Mouse (Mus musculus): Measurements from ENCODE around the gene Pgm5. TPM values are rescaled to one million over a fixed set of nuclear protein-coding genes. Genes with fewer than 3 reads are reported as not detected.
"Not testable (repeated sequence)": the region's sequence is repeated elsewhere in the genome, so short reads cannot be mapped to it uniquely, and the experiment has no call there.

Gene Pgm5
- total and polyA plus RNA-seq, 2 experiments from 2014 or later, result 0.57 to 11.7 TPM

DNA sequence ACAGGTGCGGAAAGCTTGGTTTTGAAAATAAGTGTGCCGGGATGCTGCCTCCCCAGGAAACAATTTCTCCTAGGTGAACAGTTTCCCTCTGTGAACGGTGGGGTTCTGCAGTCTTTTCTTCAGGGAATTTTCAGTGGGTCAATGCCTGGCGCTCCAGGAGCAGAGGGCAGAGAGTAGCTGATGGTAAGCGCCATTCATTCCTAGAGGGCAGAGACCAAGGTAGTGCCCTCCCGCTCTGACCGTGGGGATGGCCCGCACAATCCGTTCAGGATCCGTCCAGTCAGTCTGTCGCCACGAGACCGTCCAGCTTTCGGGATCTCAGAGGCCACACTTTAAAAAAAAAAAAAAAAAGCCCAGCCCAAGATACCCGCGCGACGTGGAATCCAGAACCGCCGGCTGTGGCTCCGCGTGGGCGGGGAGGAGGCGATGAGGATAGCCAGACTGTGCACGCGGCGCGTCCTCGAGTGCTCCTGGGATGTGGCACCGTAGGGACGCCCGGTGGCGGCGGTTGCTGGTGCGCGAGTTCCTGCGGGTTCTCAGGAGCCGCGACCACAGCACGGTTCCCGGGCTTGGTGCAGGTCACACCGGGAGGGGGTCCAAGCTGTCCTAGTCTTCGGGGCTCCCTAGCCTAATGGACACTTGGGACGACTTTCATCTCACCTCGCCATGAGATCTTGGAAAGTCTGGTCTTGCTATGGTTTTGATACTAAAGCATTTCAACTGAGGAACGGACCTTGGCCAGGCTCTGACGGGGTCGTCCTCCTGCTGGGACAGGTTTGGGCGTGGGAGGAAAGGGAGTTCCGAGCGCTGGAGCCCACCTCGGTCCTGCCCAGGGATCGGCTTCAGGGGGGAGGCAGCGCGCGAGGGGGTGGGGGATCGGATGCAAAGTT, 35.6 kb upstream of the Pgm5 start:
- H3K27ac ChIP-seq (ENCODE audit: low read depth, low read length), result no peak overlapping the region
- H3K4me2 ChIP-seq (ENCODE audit: low read depth, low read length, poor library complexity, severe bottlenecking), result no peak overlapping the region
- 0 out of 2 replicates have a peak, but pooled peaks have one; percentile 22 for ATAC-seq (ENCODE audit: low FRiP score)
- no peak overlapping the region; the same call in 1 of the 2 replicates for H3K4me3 ChIP-seq (ENCODE audit: low read depth, low read length)
- no peaks in the 10 kb centered on the region for H3K9me3 ChIP-seq (ENCODE audit: low read length)
- 2% methylated on average over 53 of the region's 57 CpGs for WGBS
- H3K27me3 ChIP-seq (ENCODE audit: insufficient read depth, low read length), result peaks cover 55% of the 10 kb centered on the region
- peaks cover 10% of the 10 kb centered on the region; the same call in 1 of the 2 replicates for H3K4me1 ChIP-seq (ENCODE audit: insufficient read depth, low read length)
- no peaks in the 10 kb centered on the region for H3K36me3 ChIP-seq (ENCODE audit: insufficient read depth, low read length)
- H3K9ac ChIP-seq (replicated peaks; ENCODE audit: low read length, poor library complexity, severe bottlenecking), result no peak overlapping the region
- no peak for TF ChIP-seq CTCF (IDR thresholded peaks at IDR 0.05)
- no peak for DNase-seq (ENCODE audit: low spot score)

- H3K27me3 ChIP-seq (ENCODE audit: insufficient read depth, low read length), result peaks cover 48% of the 10 kb centered on the region
- no peak overlapping the region for H3K27ac ChIP-seq (ENCODE audit: low read depth, low read length)
- H3K4me2 ChIP-seq (ENCODE audit: low read depth, low read length, poor library complexity, severe bottlenecking), result no peak overlapping the region
- no peak overlapping the region for H3K4me3 ChIP-seq (ENCODE audit: low read depth, low read length)
- no peaks in the 10 kb centered on the region for H3K9me3 ChIP-seq (ENCODE audit: low read length)
- TF ChIP-seq CTCF (IDR thresholded peaks at IDR 0.05), result no peak
- WGBS, result 30% methylated on average over 4 of the region's 4 CpGs
- peaks cover 10% of the 10 kb centered on the region; the same call in 1 of the 2 replicates for H3K4me1 ChIP-seq (ENCODE audit: insufficient read depth, low read length)
- no peak overlapping the region for H3K9ac ChIP-seq (replicated peaks; ENCODE audit: low read length, poor library complexity, severe bottlenecking)
- ATAC-seq (ENCODE audit: low FRiP score) (no peak), DNase-seq (ENCODE audit: low spot score) (no peak)
- no peaks in the 10 kb centered on the region for H3K36me3 ChIP-seq (ENCODE audit: insufficient read depth, low read length)
Measured at GRCm38 (mm10) chr19:24896536-24896935, 34.9 kb upstream of the Pgm5 start.

DNA sequence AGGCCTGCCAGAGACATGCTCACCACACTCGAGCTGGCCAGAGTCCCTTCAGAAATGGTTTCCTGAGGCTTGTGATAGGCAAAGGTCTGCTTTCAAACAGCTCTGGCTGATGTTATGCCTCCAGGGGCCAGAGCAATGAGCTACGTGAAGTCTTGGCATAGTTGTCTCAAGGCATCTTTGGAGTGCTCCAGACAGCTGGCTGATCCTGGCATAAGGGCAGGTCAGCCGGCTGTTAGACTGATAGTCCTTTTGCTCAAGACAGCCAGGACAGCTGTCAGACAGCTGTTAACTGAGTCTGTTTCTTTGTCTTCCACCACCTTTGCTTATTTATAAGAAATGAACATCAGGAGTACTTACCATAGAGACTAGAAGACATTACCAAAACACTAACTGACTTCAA, 25.2 kb upstream of the Pgm5 start:
- no peaks in the 10 kb centered on the region for H3K9me3 ChIP-seq (ENCODE audit: low read length)
- ATAC-seq (ENCODE audit: low FRiP score) (no peak), DNase-seq (ENCODE audit: low spot score) (no peak)
- H3K27me3 ChIP-seq (ENCODE audit: insufficient read depth, low read length), result no peaks in the 10 kb centered on the region
- TF ChIP-seq CTCF (IDR thresholded peaks at IDR 0.05), result no peak
- H3K4me1 ChIP-seq (ENCODE audit: insufficient read depth, low read length), result no peaks in the 10 kb centered on the region; the same call in 1 of the 2 replicates
- no peak overlapping the region for H3K9ac ChIP-seq (replicated peaks; ENCODE audit: low read length, poor library complexity, severe bottlenecking)
- WGBS, result 84% methylated on average over 3 of the region's 3 CpGs
- H3K27ac ChIP-seq (ENCODE audit: low read depth, low read length), result no peak overlapping the region
- no peak overlapping the region for H3K4me2 ChIP-seq (ENCODE audit: low read depth, low read length, poor library complexity, severe bottlenecking)
- H3K4me3 ChIP-seq (ENCODE audit: low read depth, low read length), result no peak overlapping the region
- no peaks in the 10 kb centered on the region for H3K36me3 ChIP-seq (ENCODE audit: insufficient read depth, low read length)

- Histone ChIP-seq H3K27ac (ENCODE audit: low read depth, low read length) (no peak overlapping the region), H3K9me3 (ENCODE audit: low read length) (no peaks in the 10 kb centered on the region), H3K4me1 (ENCODE audit: insufficient read depth, low read length) (no peaks in the 10 kb centered on the region; the same call in 1 of the 2 replicates), H3K9ac (replicated peaks; ENCODE audit: low read length, poor library complexity, severe bottlenecking) (no peak overlapping the region), H3K4me3 (ENCODE audit: low read depth, low read length) (no peak overlapping the region), H3K4me2 (ENCODE audit: low read depth, low read length, poor library complexity, severe bottlenecking) (no peak overlapping the region), H3K27me3 (ENCODE audit: insufficient read depth, low read length) (no peaks in the 10 kb centered on the region), H3K36me3 (ENCODE audit: insufficient read depth, low read length) (no peaks in the 10 kb centered on the region)
- WGBS, result 7% methylated on average over 5 of the region's 5 CpGs
- ATAC-seq (ENCODE audit: low FRiP score) (no peak), DNase-seq (ENCODE audit: low spot score) (peak; percentile 72)
- TF ChIP-seq CTCF (IDR thresholded peaks at IDR 0.05), result peak; percentile 92
Measured at GRCm38 (mm10) chr19:24885504-24885903, 23.8 kb upstream of the Pgm5 start.

DNA sequence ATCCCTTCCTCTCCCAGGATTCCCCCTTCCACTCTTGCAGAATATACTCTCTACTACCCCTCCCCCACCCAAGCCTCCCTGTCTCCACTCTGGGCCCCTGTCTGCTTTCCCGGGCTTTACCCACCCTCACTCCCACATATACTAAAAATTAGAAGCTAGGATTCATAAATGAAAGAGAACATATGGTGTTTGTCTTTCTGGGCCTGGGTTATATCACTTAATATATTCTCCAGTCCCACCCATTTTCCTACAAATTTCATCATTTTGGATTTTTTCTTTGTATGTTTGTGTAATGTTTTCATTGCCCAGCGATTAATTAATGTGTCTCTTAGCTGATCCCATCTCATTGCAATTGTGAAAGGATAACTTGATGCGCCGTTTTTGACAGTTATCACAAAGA, 19.6 kb upstream of the Pgm5 start:
- DNase-seq (ENCODE audit: low spot score), result no peak
- Histone ChIP-seq H3K27ac (ENCODE audit: low read depth, low read length) (no peak overlapping the region), H3K9ac (replicated peaks; ENCODE audit: low read length, poor library complexity, severe bottlenecking) (no peak overlapping the region), H3K9me3 (ENCODE audit: low read length) (no peaks in the 10 kb centered on the region), H3K36me3 (ENCODE audit: insufficient read depth, low read length) (no peaks in the 10 kb centered on the region), H3K4me3 (ENCODE audit: low read depth, low read length) (no peak overlapping the region), H3K4me2 (ENCODE audit: low read depth, low read length, poor library complexity, severe bottlenecking) (no peak overlapping the region), H3K4me1 (ENCODE audit: insufficient read depth, low read length) (no peaks in the 10 kb centered on the region; the same call in 1 of the 2 replicates), H3K27me3 (ENCODE audit: insufficient read depth, low read length) (no peaks in the 10 kb centered on the region)
- no peak for TF ChIP-seq CTCF (IDR thresholded peaks at IDR 0.05)
- ATAC-seq (ENCODE audit: low FRiP score), result no peak
- WGBS, result 61% methylated on average over 4 of the region's 4 CpGs

DNA sequence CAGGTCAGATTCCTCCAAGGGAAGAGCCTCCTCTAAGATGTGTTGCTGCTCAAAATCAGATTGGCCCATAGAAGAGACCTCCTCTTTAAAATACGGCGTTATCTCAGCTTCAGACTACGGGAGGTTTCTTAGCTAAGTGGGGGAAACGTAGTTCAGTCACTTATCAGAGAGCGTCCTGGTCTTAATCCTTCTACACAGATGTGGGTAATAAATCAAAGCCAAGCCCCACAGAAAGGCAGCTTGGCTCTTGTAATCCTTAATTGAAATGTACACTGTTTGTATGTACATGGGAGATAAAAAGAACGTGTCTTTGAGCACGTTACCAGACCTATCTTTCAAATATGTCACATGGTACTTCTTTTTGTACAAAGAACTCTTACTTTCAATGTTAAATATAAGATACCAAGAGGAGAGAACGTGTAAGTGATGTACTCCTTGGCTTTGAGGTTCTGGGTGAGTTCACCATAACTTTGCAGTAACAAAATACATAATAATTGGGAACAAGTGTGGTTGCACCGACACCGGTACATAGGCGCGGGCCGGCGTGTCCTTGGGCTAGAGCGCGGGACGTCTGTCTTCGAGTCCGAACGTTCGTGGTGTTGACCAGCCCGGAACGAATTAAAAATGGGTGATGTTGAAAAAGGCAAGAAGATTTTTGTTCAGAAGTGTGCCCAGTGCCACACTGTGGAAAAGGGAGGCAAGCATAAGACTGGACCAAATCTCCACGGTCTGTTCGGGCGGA, 13.6 kb upstream of the Pgm5 start, which contains the start of gene Gm10053:
Gene Gm10053, plus strand, starts transcription at position 558 of the 742 bp plus-strand sequence.
- not testable (repeated sequence) for ATAC-seq (ENCODE audit: low FRiP score)
- WGBS, result 81% methylated on average over 23 of the region's 26 CpGs

More for the DNA sequence above, 13.6 kb upstream of the Pgm5 start, which contains the start of gene Gm10053:
- H3K4me2 ChIP-seq (ENCODE audit: low read depth, low read length, poor library complexity, severe bottlenecking); H3K27ac ChIP-seq (ENCODE audit: low read depth, low read length); H3K27me3 ChIP-seq (ENCODE audit: insufficient read depth, low read length); H3K9me3 ChIP-seq (ENCODE audit: low read length); H3K9ac ChIP-seq (replicated peaks; ENCODE audit: low read length, poor library complexity, severe bottlenecking); H3K36me3 ChIP-seq (ENCODE audit: insufficient read depth, low read length); H3K4me1 ChIP-seq (ENCODE audit: insufficient read depth, low read length); DNase-seq (ENCODE audit: low spot score); H3K4me3 ChIP-seq (ENCODE audit: low read depth, low read length): not testable (repeated sequence)
